Mouse (Mus musculus) small intestine, adult 2 months (tissue): ENCODE data around the gene Unc5cl.

Source experiments
- CTCF ChIP-seq: fragments of 200-500 bp; IDR thresholded peaks from 2 replicates; pipeline ENCODE4 v1.5.1; 2012; ENCODE audit warnings: low read depth, mild to moderate bottlenecking, control low read depth, inconsistent platforms, low read length, moderate library complexity, mixed read lengths; ENCODE audit not compliant: insufficient replicate concordance, insufficient read length; ENCODE audit errors: extremely low read depth
- POLR2A ChIP-seq: fragments of 200-500 bp; IDR thresholded peaks from 2 replicates; pipeline ENCODE4 v1.6.1; 2012; ENCODE audit warnings: low read depth, mild to moderate bottlenecking, control low read depth, inconsistent platforms, low read length, moderate library complexity

- no peak for TF ChIP-seq POLR2A
- TF ChIP-seq CTCF, result no peak
These were observed 27.5 kb upstream of the Unc5cl start for GRCm38 (mm10) chr17:48426991-48427750.
